Mouse (Mus musculus) embryonic fibroblast, embryonic 13.5 days (primary cell): ENCODE results near the gene Ly86.

Experiments
- CTCF ChIP-seq: IDR thresholded peaks from 2 replicates; pipeline ENCODE4 v1.5.1; 2011; ENCODE audit warnings: mild to moderate bottlenecking, control low read depth, low read length, moderate library complexity, borderline replicate concordance; ENCODE audit not compliant: insufficient read depth
- POLR2A ChIP-seq: IDR thresholded peaks from 2 replicates; pipeline ENCODE4 v1.6.1; 2011; ENCODE audit warnings: low read depth, mild to moderate bottlenecking, control low read depth, low read length, moderate library complexity

- TF ChIP-seq POLR2A: no peak
- TF ChIP-seq CTCF: no peak
Measured at GRCm38 (mm10) chr13:37345823-37346222, 815 bp downstream of the Ly86 start.
